Mouse (Mus musculus): Measurements from ENCODE around the gene Fgd4.

DNA sequence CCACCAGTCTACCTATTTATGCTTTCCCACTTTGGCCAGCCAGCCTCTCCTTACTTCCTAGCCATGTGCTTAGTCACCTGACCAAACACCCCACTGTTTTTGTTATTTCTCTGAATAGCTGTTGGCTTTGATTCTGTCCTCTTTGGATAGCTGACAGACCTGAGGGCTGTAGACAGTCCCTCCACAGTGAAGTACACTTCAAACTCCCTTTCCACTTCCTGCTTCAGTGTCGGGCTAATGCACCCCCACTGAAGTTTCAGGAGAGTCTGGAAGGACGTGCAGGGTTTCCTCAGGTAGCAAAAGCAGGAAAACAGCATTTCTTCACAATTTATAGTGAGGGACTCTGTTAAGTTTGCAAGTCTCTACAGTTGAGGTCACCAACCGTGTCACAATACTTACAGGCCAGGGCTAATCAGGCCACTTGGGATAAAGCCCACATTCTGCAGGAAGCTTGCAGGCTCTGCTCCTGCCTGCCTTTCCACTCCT lies 57.4 kb downstream of the Fgd4 start:
- TF ChIP-seq CTCF (IDR thresholded peaks at IDR 0.05; ENCODE audit: low read depth, low read length) (no peak), TAL1 (conservative IDR thresholded peaks at IDR 0.05; ENCODE audit: low read depth, low read length) (no peak), GATA1 (IDR thresholded peaks at IDR 0.05; ENCODE audit: borderline replicate concordance, low read length) (no peak), POLR2AphosphoS5 (IDR thresholded peaks at IDR 0.05; ENCODE audit: insufficient replicate concordance, low read depth, low read length) (no peak)
